Mouse (Mus musculus) CD4-positive, CD25-positive, alpha-beta regulatory T cell (primary cell): ENCODE results near the gene Borcs6. TPM values are rescaled to one million over a fixed set of nuclear protein-coding genes. Genes with fewer than 3 reads are reported as not detected.

Experiments used
- polyA plus RNA-seq: library from polyadenylated mRNA; unstranded; fragments of 100-300 nt; shearing (Covaris generic); gene quantifications from one replicate; pipeline ENCODE4 v1.2.1, GENCODE M21; 2017

The Borcs6 gene
- 7.2 TPM for polyA plus RNA-seq

GRCm38 (mm10) chr11:69059357-69059974, at the start of gene Borcs6:
Gene Borcs6 (plus strand): TSS chr11:69059717.

GRCm38 (mm10) chr11:69015644-69016441, 43.7 kb upstream of the Borcs6 start, which contains the start of gene Ctc1:
Gene Ctc1 (plus strand): TSS chr11:69015911.

GRCm38 (mm10) chr11:69045531-69046394, 13.8 kb upstream of the Borcs6 start, which contains the start of gene Aurkb:
Gene Aurkb (plus strand): TSS chr11:69045647.

GRCm38 (mm10) chr11:69070590-69071222, 11.2 kb downstream of the Borcs6 start, which contains the start of gene Tmem107:
Gene Tmem107 (plus strand): TSS chr11:69070806.

GRCm38 (mm10) chr11:69088103-69088855, 28.8 kb downstream of the Borcs6 start, which contains the start of gene Vamp2:
Gene Vamp2 (plus strand): TSS chr11:69088490.

GRCm38 (mm10) chr11:69094697-69095429, 35.3 kb downstream of the Borcs6 start, which contains the start of gene Per1:
Gene Per1 (plus strand): TSS chr11:69095217.

Other genes with a start within 250 kb of the Borcs6 start
- gene Ndel1, start 187.9 kb upstream of the Borcs6 start, polyA plus RNA-seq, result 61.1 TPM
- gene Rnf222, start 171.2 kb upstream of the Borcs6 start, polyA plus RNA-seq, result not detected
- 809 TPM for gene Rpl26, start 158.1 kb upstream of the Borcs6 start, polyA plus RNA-seq
- gene Odf4, start 132.6 kb upstream of the Borcs6 start, polyA plus RNA-seq, result not detected
- gene Arhgef15, start 102.2 kb upstream of the Borcs6 start, polyA plus RNA-seq, result 0.17 TPM
- 9.9 TPM for gene Slc25a35, start 91.6 kb upstream of the Borcs6 start, polyA plus RNA-seq
- 37.1 TPM for gene Rangrf, start 84.5 kb upstream of the Borcs6 start, polyA plus RNA-seq
- 3.8 TPM for gene Pfas, start 51.3 kb upstream of the Borcs6 start, polyA plus RNA-seq
- gene Ctc1, start 43.8 kb upstream of the Borcs6 start, polyA plus RNA-seq, result 23.1 TPM
- gene Aurkb, start 14.1 kb upstream of the Borcs6 start, polyA plus RNA-seq, result 4.2 TPM
- 1.7 TPM for gene Tmem107, start 11.1 kb downstream of the Borcs6 start, polyA plus RNA-seq
- 139 TPM for gene Vamp2, start 28.8 kb downstream of the Borcs6 start, polyA plus RNA-seq
- 8.9 TPM for gene Per1, start 35.5 kb downstream of the Borcs6 start, polyA plus RNA-seq
- not detected for gene Hes7, start 60.7 kb downstream of the Borcs6 start, polyA plus RNA-seq
- gene 9130213A22Rik, start 62.9 kb downstream of the Borcs6 start, polyA plus RNA-seq, result not detected
- 0.08 TPM for gene Aloxe3, start 66.2 kb downstream of the Borcs6 start, polyA plus RNA-seq
- gene Alox12b, start 97.3 kb downstream of the Borcs6 start, polyA plus RNA-seq, result not detected
- gene Alox8, start 138.1 kb downstream of the Borcs6 start, polyA plus RNA-seq, result 3.2 TPM
- 0.19 TPM for gene Gucy2e, start 177.3 kb downstream of the Borcs6 start, polyA plus RNA-seq